Mouse (Mus musculus) sigmoid colon, adult 10 weeks (tissue): ENCODE results near the gene Sap25. TPM values are rescaled to one million over a fixed set of nuclear protein-coding genes. Genes with fewer than 3 reads are reported as not detected.

ENCODE experiments used
- polyA plus RNA-seq: library from polyadenylated mRNA; stranded (reverse); fragments of 350-450 nt; fragmentation: Illumina TruSeq; extraction: RNeasy Lipid Tissue Mini Kit (QIAGEN cat#74804); gene quantifications from one replicate; pipeline ENCODE4 v1.2.3, GENCODE M21; 2014; ENCODE audit warnings: low read depth, low replicate concordance

Gene Sap25
- polyA plus RNA-seq = 1.6 TPM

GRCm38 (mm10) chr5:137641054-137641453, at the start of gene Sap25:
TSS of gene Sap25 (plus strand) at chr5:137641334.

GRCm38 (mm10) chr5:137600619-137601364, 40.3 kb upstream of the Sap25 start, which contains the start of gene Mospd3:
TSS of gene Mospd3 (minus strand) at chr5:137601058.

GRCm38 (mm10) chr5:137613550-137613949, 27.6 kb upstream of the Sap25 start, which contains the start of gene Pcolce:
TSS of gene Pcolce (minus strand) at chr5:137613784.

DNA sequence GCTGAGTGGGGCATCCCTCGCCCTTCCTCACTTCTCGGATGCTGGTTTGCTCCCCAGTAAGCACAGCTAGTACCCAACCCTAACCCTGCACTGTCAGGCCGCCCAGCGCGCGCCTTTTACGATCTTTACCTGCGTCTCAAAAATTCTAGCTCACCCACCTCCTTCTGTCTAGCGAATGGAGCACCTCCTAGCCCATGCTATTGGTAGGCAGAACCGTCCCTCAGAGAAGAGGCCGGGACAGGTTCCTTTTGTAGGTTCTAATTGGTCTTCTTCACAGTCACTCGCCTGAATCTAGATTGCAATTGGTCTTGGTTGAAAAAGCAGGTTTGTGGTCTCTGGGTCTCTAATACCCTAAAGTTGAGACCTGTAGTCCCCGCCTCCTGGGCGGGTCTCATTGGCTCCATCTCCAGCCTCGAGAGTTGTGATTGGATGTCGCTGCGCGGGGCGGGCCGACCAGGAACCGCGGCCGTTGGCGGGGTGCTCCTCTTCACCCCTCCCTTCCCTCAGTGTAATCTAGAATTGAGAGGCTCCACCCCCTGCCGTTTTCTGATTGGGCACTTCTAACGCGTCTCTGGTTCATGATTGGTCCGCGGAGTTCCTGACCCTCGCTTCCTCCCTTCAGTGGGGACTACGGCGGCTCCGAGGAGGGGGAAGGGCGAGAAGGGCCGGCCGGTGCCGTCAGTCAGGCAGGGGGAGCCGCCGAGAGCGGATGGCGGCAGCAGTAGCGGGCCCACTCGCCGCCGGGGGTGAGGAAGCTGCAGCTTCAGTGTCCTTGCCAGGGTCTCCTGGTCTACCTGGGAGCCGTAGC, 12.4 kb upstream of the Sap25 start, which contains the start of the genes Fbxo24, Lrch4 and Gm20605:
Fbxo24 (minus strand) TSS at position 505 of the 808 bp plus-strand sequence.
Lrch4 (plus strand) TSS at position 624 of the 808 bp plus-strand sequence.
Gm20605 (plus strand) TSS at position 678 of the 808 bp plus-strand sequence.

GRCm38 (mm10) chr5:137645652-137646091, 4.5 kb downstream of the Sap25 start, which contains the start of gene Irs3:
TSS of gene Irs3 (minus strand) at chr5:137645714.

DNA sequence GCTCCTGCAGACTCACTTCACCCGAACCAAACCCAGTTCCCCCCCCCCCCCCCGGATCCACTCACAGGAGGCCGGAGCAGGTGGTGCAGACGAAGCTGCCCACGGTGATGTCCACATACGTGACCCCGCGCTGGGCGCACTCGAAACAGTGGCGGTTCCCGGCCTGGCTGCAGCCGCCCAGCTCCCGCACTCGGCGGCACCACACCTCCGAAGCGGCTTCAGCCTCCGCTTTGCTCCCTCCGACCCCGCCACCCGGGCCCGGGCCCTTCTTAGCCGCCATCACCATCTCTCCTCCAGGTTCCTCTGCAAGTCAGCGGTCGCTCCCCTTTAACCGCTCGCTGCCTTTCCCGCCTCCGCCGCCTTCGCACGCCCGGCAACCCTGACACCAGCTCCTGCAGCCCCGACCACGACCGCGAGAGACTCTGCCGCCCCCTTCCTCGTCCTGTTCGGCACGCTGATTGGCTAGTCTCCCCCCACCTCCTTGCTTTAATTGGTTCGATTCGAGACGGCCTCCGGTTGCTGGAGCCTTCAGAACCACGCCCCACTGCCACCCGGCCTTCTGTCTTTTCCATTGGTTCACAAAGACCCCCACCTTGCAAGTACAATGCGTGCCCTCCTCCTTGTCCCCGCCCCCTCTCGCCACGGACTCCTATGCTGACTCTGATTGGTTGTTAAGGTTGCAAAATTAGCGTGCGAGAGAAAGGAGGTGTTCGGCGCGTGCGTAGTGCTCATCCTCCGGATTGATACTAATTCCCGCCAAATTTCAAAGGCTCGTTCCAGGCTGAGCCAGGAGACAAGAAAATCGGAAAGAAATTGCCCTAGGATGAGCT, 43.4 kb downstream of the Sap25 start, which contains the start of gene Agfg2:
Agfg2 (minus strand) TSS at position 433 of the 830 bp plus-strand sequence.

Other genes starting within 250 kb of the Sap25 start
- 10.9 TPM for gene Zan, start 164.3 kb upstream of the Sap25 start, polyA plus RNA-seq
- gene Pop7, start 138.8 kb upstream of the Sap25 start, polyA plus RNA-seq = not detected
- 2.5 TPM for gene Gigyf1, start 122.8 kb upstream of the Sap25 start, polyA plus RNA-seq
- not detected for gene Epo, start 108.1 kb upstream of the Sap25 start, polyA plus RNA-seq
- 2.5 TPM for gene Gnb2, start 107.8 kb upstream of the Sap25 start, polyA plus RNA-seq
- not detected for gene Actl6b, start 87.8 kb upstream of the Sap25 start, polyA plus RNA-seq
- not detected for gene Tfr2, start 71.5 kb upstream of the Sap25 start, polyA plus RNA-seq
- not detected for gene Mospd3, start 40.3 kb upstream of the Sap25 start, polyA plus RNA-seq
- gene Pcolce, start 27.6 kb upstream of the Sap25 start, polyA plus RNA-seq = 5.8 TPM
- gene Fbxo24, start 12.3 kb upstream of the Sap25 start, polyA plus RNA-seq = not detected
- 0.85 TPM for gene Lrch4, start 12.2 kb upstream of the Sap25 start, polyA plus RNA-seq
- not detected for gene Gm20605, start 12.2 kb upstream of the Sap25 start, polyA plus RNA-seq
- gene Irs3, start 4.4 kb downstream of the Sap25 start, polyA plus RNA-seq = not detected
- 11.5 TPM for gene Agfg2, start 43.4 kb downstream of the Sap25 start, polyA plus RNA-seq
- gene Nyap1, start 100.3 kb downstream of the Sap25 start, polyA plus RNA-seq = 0.47 TPM
- 6.2 TPM for gene Tsc22d4, start 104.4 kb downstream of the Sap25 start, polyA plus RNA-seq
- gene Ppp1r35, start 137.5 kb downstream of the Sap25 start, polyA plus RNA-seq = 4.4 TPM
- gene Mepce, start 146.3 kb downstream of the Sap25 start, polyA plus RNA-seq = 6.9 TPM
- 5.9 TPM for gene Zcwpw1, start 146.5 kb downstream of the Sap25 start, polyA plus RNA-seq
- 2.6 TPM for gene Pilra, start 194.9 kb downstream of the Sap25 start, polyA plus RNA-seq
- 2.0 TPM for gene Pilrb1, start 216.8 kb downstream of the Sap25 start, polyA plus RNA-seq
- 1.8 TPM for gene Pilrb2, start 230.5 kb downstream of the Sap25 start, polyA plus RNA-seq